Mouse (Mus musculus) stomach, postnatal 0 days (tissue): ENCODE data around the gene Fgfr1op. TPM values are rescaled to one million over a fixed set of nuclear protein-coding genes. Genes with fewer than 3 reads are reported as not detected.
A peak's percentile ranks its signal among the peaks of the same experiment; 100 is the strongest.

Source experiments
- ATAC-seq: fragments of 200-750 bp; cut with Nextera tagmentation; 2 replicates; pipeline ENCODE4 v1.8.0; 2017; ENCODE audit not compliant: low FRiP score, low TSS enrichment
- DNase-seq: peaks from one replicate; pipeline ENCODE4 v3.0.0-alpha.2; 2016; ENCODE audit warnings: low spot score
- H3K27ac ChIP-seq: fragments of 300-500 bp; sonication (generic); replicated peaks from 2 replicates; pipeline ENCODE4 v1.5.1; 2014; ENCODE audit warnings: mild to moderate bottlenecking, control low read depth
- H3K27me3 ChIP-seq: fragments of 300-500 bp; sonication (generic); 2 replicates; pipeline ENCODE4 v1.6.1; 2014; ENCODE audit warnings: low read length; ENCODE audit not compliant: control insufficient read depth, insufficient read depth
- H3K36me3 ChIP-seq: fragments of 300-500 bp; sonication (generic); 2 replicates; pipeline ENCODE4 v1.6.1; 2014; ENCODE audit warnings: low read length, mixed read lengths; ENCODE audit not compliant: control insufficient read depth, insufficient read depth
- H3K4me1 ChIP-seq: fragments of 300-500 bp; sonication (generic); replicated peaks from 2 replicates; pipeline ENCODE4 v1.6.1; 2014; ENCODE audit warnings: antibody characterized with exemption; ENCODE audit not compliant: control insufficient read depth, insufficient read depth
- H3K4me2 ChIP-seq: fragments of 300-500 bp; sonication (generic); replicated peaks from 2 replicates; pipeline ENCODE4 v1.6.1; 2014; ENCODE audit warnings: low read depth, mild to moderate bottlenecking, control low read depth, moderate library complexity
- H3K4me3 ChIP-seq: fragments of 300-500 bp; sonication (generic); 2 replicates; pipeline ENCODE4 v1.5.1; 2014; ENCODE audit warnings: low read depth, low read length, control low read depth
- H3K9ac ChIP-seq: fragments of 300-500 bp; sonication (generic); 2 replicates; pipeline ENCODE4 v1.6.1; 2014; ENCODE audit warnings: mild to moderate bottlenecking, low read length, control low read depth, mixed read lengths
- H3K9me3 ChIP-seq: fragments of 300-500 bp; sonication (generic); 2 replicates; pipeline ENCODE4 v1.6.1; 2016; ENCODE audit warnings: low read length; ENCODE audit not compliant: control insufficient read depth
- CTCF ChIP-seq: IDR thresholded peaks from 2 replicates; pipeline ENCODE4 v1.5.1; 2016; ENCODE audit warnings: antibody characterized with exemption, low read depth, mild to moderate bottlenecking, moderate library complexity
- EP300 ChIP-seq: optimal IDR thresholded peaks from 2 replicates; pipeline ENCODE3; 2016; ENCODE audit warnings: antibody characterized with exemption
- WGBS: fragments of 180-500 bp; shearing (Covaris S2); extraction: QIAGEN DNeasy Blood & Tissue Kit; methylation state at CpG from one replicate; pipeline ENCODE4 v1.1.7; 2014; 5-methylcytosine and 5-hydroxymethylcytosine counted together
- polyA plus RNA-seq: library from polyadenylated mRNA; unstranded; fragments of >200 nt; fragmentation: Nextera tagmentation; extraction: Ambion mirVana; gene quantifications from 2 replicates; pipeline ENCODE4 v1.2.1, GENCODE M21; 2015

Fgfr1op gene
- polyA plus RNA-seq, 1 experiment from 2014 or later, result 12.7 TPM

DNA sequence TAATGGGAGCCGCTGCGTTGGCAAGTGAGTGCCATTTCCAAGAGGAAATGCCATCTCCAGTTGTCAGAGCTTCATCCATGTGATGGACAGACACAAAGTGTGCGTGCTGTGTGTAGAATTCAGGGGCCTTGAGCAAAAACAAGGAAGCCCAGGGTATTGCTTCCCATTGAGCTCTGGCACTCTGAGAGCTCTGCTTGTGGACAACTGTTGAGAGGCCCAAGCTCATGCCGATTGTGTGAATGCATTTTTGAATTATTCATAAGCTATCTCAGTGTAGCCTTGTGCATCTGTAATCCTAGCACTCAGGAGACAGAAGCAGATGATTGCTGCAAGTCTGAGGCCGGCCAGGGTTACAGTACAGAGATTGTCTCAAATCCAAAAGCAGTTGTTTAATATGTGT, 11.8 kb downstream of the Fgfr1op start:
- no peak for ATAC-seq
- 93% methylated on average over 5 of the region's 5 CpGs for WGBS
- Histone ChIP-seq H3K27me3 (no peaks in the 10 kb centered on the region), H3K4me1 (no peaks in the 10 kb centered on the region), H3K4me2 (no peak overlapping the region), H3K9ac (no peak overlapping the region), H3K27ac (no peak overlapping the region), H3K4me3 (no peak overlapping the region), H3K36me3 (peaks cover 13% of the 10 kb centered on the region), H3K9me3 (no peaks in the 10 kb centered on the region)
- TF ChIP-seq EP300 (no peak), CTCF (no peak)
- no peak for DNase-seq

DNA sequence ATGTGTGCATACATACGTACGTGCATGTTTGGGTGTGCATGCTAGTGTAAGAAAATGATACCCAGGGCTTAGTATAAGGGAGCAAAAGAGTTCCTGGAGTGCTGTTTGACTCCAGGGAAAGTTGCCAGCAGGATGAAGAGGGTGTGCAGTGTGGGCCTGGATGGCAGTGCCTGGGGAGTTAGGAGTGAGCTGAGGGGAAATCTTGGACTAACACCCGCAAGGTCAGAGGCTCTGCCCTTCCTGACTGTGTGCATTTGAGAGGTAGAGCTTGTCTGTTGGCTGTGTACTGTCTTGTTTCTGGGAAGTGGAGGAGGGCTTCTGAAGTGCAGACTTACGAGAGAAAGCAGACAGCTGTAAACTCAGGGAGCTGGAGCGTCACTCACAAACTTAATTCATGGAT, 18.5 kb downstream of the Fgfr1op start:
- Histone ChIP-seq H3K27me3 (no peaks in the 10 kb centered on the region), H3K9me3 (no peaks in the 10 kb centered on the region), H3K27ac (no peak overlapping the region), H3K36me3 (peaks cover 14% of the 10 kb centered on the region), H3K9ac (no peak overlapping the region), H3K4me2 (no peak overlapping the region), H3K4me1 (no peaks in the 10 kb centered on the region), H3K4me3 (no peak overlapping the region)
- DNase-seq (no peak), ATAC-seq (no peak)
- TF ChIP-seq CTCF (no peak), EP300 (no peak)
- WGBS, result 78% methylated on average over 5 of the region's 5 CpGs

DNA sequence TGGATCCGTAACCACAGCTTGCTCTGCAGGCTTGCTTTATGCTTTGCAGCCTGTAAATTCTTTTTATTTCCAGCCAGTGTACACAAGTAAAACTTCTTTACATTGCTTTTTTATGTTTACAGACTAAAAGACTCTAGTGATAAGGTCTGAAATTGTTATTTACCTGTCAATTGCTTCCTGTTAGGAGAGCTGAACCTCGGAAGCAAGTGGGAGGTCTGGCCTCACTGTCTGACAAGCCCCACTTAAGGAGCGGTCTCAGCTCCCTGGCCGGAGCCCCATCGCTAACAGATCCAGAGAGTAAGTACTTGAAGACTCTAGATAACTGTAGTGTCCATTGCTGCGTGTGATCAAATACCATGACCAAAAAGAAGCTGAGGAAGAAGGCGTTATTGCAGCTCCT, 18.9 kb downstream of the Fgfr1op start:
- no peak for TF ChIP-seq CTCF
- TF ChIP-seq EP300, result no peak
- no peak for DNase-seq

DNA sequence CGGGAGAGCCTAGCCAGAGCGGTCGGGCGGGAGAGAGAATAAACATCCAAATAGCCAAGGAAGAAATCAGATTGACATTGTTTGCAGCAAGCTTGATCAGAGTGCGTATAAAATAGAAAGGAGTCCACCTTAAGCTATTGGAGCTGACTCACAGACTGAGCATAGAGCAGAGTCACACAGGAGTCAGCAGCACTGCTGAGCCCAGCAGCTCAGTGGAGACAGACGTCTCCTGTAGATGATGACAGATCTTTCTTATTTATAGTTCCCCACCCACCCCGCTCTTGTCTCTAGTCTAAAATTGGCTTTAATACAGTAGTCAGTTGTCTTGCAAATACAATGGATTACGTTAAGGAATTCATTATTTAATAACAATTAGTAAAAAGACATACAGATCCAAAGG, 28.4 kb downstream of the Fgfr1op start:
- 78% methylated on average over 8 of the region's 8 CpGs for WGBS
- H3K4me2 ChIP-seq, result no peak overlapping the region
- H3K36me3 ChIP-seq, result peaks cover 18% of the 10 kb centered on the region; the same call in 1 of the 2 replicates
- H3K27me3 ChIP-seq, result no peaks in the 10 kb centered on the region
- no peak overlapping the region for H3K4me3 ChIP-seq
- no peak overlapping the region for H3K27ac ChIP-seq
- no peak for DNase-seq
- TF ChIP-seq CTCF (no peak), EP300 (no peak)
- no peak overlapping the region for H3K9ac ChIP-seq
- ATAC-seq, result no peak
- no peaks in the 10 kb centered on the region for H3K4me1 ChIP-seq
- H3K9me3 ChIP-seq, result no peaks in the 10 kb centered on the region

More for the DNA sequence above, 18.9 kb downstream of the Fgfr1op start:
- no peak overlapping the region for H3K4me3 ChIP-seq
- 66% methylated on average over 7 of the region's 7 CpGs for WGBS
- no peak for ATAC-seq
- H3K27me3 ChIP-seq, result no peaks in the 10 kb centered on the region
- no peak overlapping the region for H3K9ac ChIP-seq
- H3K36me3 ChIP-seq, result peaks cover 14% of the 10 kb centered on the region
- no peaks in the 10 kb centered on the region for H3K9me3 ChIP-seq
- no peak overlapping the region for H3K27ac ChIP-seq
- no peaks in the 10 kb centered on the region for H3K4me1 ChIP-seq
- H3K4me2 ChIP-seq, result no peak overlapping the region

DNA sequence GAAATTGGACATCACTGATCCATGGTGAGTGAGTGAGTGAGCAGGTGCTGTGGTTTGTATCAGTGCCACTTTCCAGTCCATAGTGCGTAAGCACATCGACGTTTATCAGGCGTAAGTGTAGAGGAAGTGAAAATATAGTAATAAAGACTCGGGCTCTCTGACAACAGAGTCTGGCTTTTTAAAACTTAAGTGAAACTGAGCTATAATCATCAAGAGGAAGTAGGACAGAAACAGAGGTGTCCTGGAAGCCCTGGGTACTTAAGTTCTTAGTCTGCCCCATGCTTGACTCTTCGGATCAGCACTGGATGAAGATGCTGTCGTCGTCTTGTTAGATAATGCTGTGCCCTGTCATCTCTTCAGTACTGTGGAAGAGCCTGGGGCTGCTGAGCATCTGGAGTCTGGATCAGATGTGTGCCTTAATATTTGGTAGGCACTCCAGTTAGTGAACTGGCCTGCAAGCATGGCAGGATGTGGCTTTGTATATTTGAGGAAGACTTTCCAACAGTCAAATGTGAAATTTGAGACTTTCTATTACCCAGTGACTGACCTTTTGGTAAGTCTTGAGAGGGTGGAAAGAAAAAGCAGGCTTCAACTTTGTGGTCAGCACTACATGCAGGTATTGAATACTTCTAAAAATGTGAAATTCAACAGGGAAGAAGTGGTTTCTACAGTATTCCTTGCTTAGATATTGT, 30.5 kb downstream of the Fgfr1op start:
- no peaks in the 10 kb centered on the region for H3K27me3 ChIP-seq
- H3K36me3 ChIP-seq, result peaks cover 13% of the 10 kb centered on the region; the same call in 1 of the 2 replicates
- no peaks in the 10 kb centered on the region for H3K4me1 ChIP-seq
- WGBS, result 85% methylated on average over 8 of the region's 8 CpGs
- DNase-seq (no peak), ATAC-seq (no peak)
- no peak overlapping the region for H3K9ac ChIP-seq
- no peaks in the 10 kb centered on the region for H3K9me3 ChIP-seq
- H3K4me3 ChIP-seq, result no peak overlapping the region
- no peak for TF ChIP-seq CTCF
- no peak for TF ChIP-seq EP300
- H3K27ac ChIP-seq, result no peak overlapping the region
- H3K4me2 ChIP-seq, result no peak overlapping the region

DNA sequence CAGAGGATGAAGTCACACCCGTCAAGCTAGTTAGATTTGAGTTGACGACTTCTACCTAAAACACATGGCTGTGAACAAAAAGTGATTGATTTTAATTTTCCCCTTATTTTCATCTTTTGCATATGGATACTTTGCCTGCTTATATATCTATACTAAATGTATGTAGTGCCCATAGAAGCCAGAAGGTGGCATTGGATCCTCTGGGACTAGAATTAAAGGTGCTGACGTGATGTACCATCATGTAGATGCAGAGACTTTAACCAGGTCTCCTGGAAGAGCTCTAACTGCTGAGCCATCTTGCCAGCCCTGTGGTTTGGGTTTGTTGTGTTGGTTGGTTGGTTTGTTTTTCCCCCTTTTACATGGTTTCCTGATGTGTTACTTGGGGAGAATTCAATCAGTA, 32.4 kb downstream of the Fgfr1op start:
- Histone ChIP-seq H3K4me2 (no peak overlapping the region), H3K4me3 (no peak overlapping the region), H3K4me1 (no peaks in the 10 kb centered on the region), H3K9me3 (no peaks in the 10 kb centered on the region), H3K36me3 (peaks cover 5% of the 10 kb centered on the region; the same call in 1 of the 2 replicates), H3K9ac (no peak overlapping the region), H3K27ac (no peak overlapping the region), H3K27me3 (no peaks in the 10 kb centered on the region)
- 62% methylated on average over 3 of the region's 3 CpGs for WGBS
- ATAC-seq (no peak), DNase-seq (no peak)
- peak; percentile 69 for TF ChIP-seq CTCF
- TF ChIP-seq EP300, result no peak
